Mouse (Mus musculus) mouse embryonic stem cell (cell line): ENCODE measurements around the gene Gm17019.
"Not testable (repeated sequence)": the region's sequence is repeated elsewhere in the genome, so short reads cannot be mapped to it uniquely, and the experiment has no call there.

Source experiments
- in situ Hi-C, 2 experiments: fragments of 300-500 bp; cut with MboI; formaldehyde crosslinking; loops; 1 replicate in 1 of 2; 3 replicates in 1 of 2; pipeline ENCODE4 v1.14.3; 2019 to 2020; ENCODE audit warnings: low sequenced_read_pairs in 2 of 2, low pct_unique_long_range_greater_than_20kb in 1 of 2, mixed read lengths in 1 of 2; ENCODE audit not compliant: unreplicated experiment in 1 of 2

The Gm17019 gene

DNA sequence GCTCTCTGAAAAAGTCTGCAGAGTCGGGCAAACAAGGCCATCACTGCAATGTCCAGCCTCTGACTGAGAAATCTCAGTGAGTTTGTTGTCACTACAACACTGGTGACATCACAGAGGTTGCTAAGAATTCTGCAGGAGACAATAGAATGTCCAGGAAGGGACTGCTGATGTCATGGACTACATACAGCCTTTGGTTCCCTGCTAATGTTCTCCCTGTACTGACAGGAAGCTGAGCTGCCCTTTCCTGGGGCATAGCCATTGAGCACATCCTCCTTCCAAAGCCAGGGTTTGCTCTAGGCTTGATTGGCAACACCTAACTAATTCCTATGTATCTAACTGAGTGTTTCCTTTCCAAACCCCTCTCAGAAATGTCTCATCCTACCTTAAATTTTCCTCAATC, at the start of gene Gm17019:
Gene Gm17019, minus strand, starts transcription at position 101 of the 400 bp plus-strand sequence.
- in situ Hi-C loops: not testable (repeated sequence)

- in situ Hi-C loops: not testable (repeated sequence)
These were observed 29.6 kb upstream of the Gm17019 start for GRCm38 (mm10) chr5:15062385-15062715.

DNA sequence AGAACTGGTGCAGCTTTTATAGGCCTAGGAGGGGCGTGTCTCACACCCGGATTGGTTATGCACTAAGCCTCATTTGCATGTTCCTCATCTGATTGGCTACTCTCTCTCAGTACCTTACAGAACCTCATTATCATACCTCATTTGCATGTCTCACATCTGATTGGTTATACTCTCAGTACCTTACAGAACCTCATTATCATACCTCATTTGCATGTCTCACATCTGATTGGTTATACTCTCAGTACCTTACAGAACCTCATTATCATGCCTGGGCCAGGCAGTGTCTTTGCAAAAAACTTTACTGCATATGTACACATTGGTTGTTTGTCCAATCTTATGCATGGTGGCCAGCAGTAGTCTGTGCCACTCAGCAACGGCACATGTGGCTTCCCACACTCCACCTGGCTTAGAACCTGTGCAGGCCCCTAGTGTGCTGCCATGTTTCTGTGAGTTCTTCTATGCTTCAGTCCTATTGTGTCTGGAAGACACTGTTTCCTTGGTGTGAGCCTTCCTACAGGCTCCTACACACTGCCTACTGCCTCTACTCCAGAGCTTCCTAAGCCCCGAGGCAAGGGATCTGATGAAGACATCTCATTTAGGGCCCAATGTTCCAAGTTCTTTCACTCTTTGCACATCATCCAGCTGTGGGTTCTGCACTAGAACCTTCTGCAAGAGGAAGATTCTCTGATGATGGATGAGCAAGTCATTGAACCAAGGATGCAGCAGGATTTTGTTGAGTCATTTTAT, 29.0 kb upstream of the Gm17019 start:
- in situ Hi-C loops: not testable (repeated sequence)

DNA sequence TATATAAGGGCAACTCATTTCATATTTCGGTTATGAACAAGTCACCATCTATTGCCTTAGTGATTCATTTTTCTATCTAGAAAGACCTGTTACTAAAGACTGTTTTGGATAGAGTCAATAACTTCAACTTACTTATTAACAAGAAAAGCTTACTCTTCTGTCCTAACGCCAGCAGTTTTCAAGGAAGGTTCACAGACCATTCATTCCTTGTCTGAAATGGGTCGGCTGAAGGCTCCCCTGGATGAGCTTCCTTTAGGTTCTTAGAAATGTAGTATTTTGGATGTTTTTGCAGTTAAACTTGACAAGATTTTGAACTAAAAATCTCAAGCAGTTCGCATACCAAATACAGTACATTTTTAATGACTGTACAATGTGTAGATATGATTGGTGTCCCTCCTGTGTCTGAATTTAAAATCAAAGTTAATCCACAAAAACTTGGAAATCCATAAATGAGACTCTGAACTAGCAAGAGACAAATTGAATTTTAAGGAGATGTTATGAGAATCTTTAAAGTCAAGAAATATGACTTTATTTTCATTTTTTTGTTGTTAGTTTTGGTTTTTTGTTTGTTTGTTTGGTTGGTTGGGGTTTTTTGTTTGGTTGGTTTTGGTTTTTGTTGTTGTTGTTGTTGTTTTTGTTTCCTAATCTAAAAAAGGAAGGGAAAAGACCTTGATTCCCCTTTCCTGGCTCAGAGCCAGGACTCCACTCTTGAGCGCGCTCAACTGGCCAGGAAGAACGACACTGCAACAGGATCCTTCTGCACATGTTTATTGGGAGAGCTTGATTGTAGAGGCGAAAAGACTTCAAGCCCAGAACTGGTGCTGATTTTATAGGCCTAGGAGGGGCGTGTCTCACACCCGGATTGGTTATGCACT, 21.6 kb upstream of the Gm17019 start:
- in situ Hi-C loops: not testable (repeated sequence)

- in situ Hi-C loops: not testable (repeated sequence)
These were observed 20.8 kb upstream of the Gm17019 start for GRCm38 (mm10) chr5:15053606-15053962.

DNA sequence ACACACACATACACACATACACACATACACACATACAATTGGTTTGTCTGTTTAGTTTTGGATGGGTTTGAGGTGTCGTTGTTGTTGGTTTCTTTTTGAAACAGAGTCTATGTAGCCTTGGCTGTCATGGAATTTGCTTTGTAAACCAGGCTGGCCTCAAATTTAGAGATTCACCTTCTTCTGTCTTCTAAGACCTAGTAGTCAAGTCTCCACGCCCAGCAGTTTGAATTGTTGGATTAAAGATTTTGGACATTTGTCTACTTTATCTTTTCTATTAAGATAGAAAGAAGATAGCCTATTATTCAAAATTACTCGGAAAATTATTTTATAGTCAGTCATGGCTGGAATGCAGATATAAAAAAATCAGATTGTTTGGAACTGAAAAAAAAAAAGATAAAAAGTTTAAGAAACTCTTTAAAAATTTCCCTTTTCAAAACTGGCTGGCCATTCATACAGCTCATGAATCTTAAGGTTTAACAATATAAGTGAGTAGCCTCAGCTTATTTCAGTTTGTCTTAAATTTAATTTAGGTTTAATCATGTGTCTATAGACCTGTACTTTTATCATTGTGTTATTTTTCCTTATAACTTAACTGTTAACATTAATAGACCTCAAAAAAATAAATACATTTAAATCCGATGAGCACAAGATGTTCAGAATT, 20.3 kb upstream of the Gm17019 start:
- in situ Hi-C loops: not testable (repeated sequence)

- in situ Hi-C loops: not testable (repeated sequence)
These were observed 18.0 kb upstream of the Gm17019 start for GRCm38 (mm10) chr5:15050807-15051206.

- in situ Hi-C loops: not testable (repeated sequence)
These were observed 12.3 kb upstream of the Gm17019 start for GRCm38 (mm10) chr5:15044830-15045767.

- in situ Hi-C loops: not testable (repeated sequence)
These were observed 8.0 kb upstream of the Gm17019 start for GRCm38 (mm10) chr5:15040784-15041183.

- in situ Hi-C loops: not testable (repeated sequence)
These were observed 7.2 kb upstream of the Gm17019 start for GRCm38 (mm10) chr5:15039984-15040383.

- in situ Hi-C loops: not testable (repeated sequence)
These were observed 8.5 kb downstream of the Gm17019 start for GRCm38 (mm10) chr5:15024316-15024715.

DNA sequence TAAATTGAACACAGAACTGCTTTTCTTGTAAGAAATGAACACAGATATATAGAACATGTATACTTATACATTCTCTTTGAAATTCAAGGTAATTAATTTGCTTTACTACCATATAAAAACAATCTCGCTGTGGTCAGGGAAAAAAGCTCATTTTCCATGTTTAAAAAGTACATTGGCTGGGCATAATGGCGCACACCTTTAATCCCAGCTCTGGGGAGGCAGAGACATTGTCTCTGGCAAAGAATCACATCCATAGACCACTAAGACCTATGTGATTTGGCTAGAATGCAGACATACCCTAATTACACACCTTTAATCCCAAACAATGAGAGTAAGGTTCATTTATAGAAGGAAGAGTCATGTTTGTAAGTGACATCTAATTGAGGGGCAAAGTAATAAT, 12.7 kb downstream of the Gm17019 start:
- in situ Hi-C loops: not testable (repeated sequence)

GRCm38 (mm10) chr5:15010639-15011582, 21.9 kb downstream of the Gm17019 start:
- in situ Hi-C loops: not testable (repeated sequence)

DNA sequence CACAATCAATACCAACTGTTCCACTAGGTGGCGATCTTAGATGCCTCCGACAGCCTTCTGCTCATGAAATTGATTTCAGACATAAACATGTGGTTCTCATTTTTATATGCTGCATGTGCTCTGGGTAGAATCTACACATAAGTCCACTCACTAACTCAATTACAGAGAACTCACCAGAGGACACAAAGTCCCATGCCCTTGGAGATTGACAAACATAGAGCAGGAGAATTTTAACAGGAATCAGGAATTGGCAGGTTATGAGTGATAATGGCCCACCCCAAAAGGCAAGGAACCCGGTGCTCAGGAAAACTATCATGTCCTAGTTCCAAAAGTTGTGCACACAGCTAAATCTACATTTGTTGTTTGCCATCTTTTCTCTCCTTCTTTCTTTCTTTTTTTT, 25.9 kb downstream of the Gm17019 start:
- in situ Hi-C loops: not testable (repeated sequence)

DNA sequence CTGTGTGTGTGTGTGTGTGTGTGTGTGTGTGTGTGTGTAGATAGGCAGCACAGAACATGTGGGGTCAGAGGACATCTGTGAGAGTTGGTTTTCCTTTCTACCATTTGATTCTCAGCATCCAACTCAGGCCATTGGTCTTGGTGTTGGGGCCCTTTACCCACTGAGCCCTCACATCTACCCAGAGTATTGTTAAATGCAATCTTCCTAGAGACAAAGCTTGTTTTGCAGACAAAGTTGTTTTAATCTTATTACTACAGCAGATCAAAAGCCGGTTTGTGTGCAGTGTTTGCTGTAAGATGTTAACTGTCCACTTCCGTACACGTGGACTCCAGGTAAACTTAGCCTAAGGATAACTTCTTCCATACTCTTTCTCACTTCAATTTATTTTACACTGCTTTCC, 26.5 kb downstream of the Gm17019 start:
- in situ Hi-C loops: not testable (repeated sequence)

GRCm38 (mm10) chr5:15005584-15005983, 27.2 kb downstream of the Gm17019 start:
- in situ Hi-C loops: not testable (repeated sequence)
